Mouse (Mus musculus): ENCODE measurements around the gene S1pr3. TPM values are rescaled to one million over a fixed set of nuclear protein-coding genes. Genes with fewer than 3 reads are reported as not detected.

The S1pr3 gene
- polyA plus RNA-seq, 2 experiments = 0.56 to 0.76 TPM

DNA sequence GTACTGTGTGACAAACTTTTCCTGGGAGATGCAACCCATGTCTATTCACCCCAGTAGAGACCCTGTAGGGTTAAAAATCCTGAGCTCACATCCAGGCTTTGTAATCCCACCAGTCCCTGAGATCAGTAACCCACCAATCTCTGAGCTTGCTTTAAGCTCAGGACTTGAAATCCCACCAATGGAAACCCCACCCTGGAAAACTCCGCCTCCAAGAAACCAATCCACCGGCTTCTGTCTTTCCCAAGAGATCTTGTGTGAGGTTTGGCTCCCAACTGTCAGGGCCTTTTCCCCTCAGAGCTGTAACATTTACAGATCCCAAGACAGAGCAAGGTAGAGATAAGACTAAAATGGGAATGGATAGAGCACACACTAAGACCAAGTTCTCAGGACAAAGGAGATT, 40.1 kb upstream of the S1pr3 start:
- H3K9me3 ChIP-seq (ENCODE audit: control insufficient read depth, low read length) = no peaks in the 10 kb centered on the region
- no peak overlapping the region for H3K9ac ChIP-seq (replicated peaks)
- no peak overlapping the region for H3K27ac ChIP-seq
- no peak overlapping the region for H3K4me3 ChIP-seq (ENCODE audit: insufficient read depth in 1 of 2, low read depth in 2 of 2, low read length in 2 of 2)
- H3K27me3 ChIP-seq (ENCODE audit: control insufficient read depth, insufficient read depth, low read length) = no peaks in the 10 kb centered on the region
- TF ChIP-seq EP300 (IDR thresholded peaks at IDR 0.05; ENCODE audit: low read depth) (no peak), CTCF (IDR thresholded peaks at IDR 0.05; ENCODE audit: low read depth) (no peak)
- DNase-seq (ENCODE audit: low read depth in 3 of 3, low spot score in 3 of 3) (no peak), ATAC-seq (ENCODE audit: insufficient read depth) (no peak)
- no peak overlapping the region for H3K4me2 ChIP-seq (ENCODE audit: low read depth)
- no peaks in the 10 kb centered on the region for H3K36me3 ChIP-seq (replicated peaks; ENCODE audit: control insufficient read depth, insufficient read depth, low read depth)
- WGBS (ENCODE audit: insufficient replicate concordance) = 66% methylated on average over 2 of the region's 2 CpGs
- no peaks in the 10 kb centered on the region for H3K4me1 ChIP-seq (replicated peaks; ENCODE audit: control insufficient read depth in 2 of 2, insufficient read depth in 2 of 2, low read length in 1 of 2)

DNA sequence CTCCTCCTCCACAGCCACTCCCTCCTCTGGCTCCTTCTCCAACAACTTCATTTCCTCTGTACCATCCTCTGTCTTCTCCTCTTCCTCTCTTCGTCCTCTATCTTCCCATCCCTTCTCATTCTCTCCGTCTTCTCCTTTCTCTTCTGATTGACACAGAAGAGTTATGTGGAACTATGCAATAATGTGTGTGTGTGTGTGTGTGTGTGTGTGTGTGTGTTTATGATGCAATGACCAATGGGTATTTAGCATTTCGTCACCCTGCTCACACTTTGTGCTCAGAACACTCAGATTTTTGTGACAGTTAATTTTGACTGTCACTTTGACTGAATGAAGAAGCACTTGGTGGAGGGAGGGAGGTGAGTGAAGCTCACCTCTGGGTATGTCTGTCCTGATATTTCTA, 39.1 kb upstream of the S1pr3 start:
- DNase-seq (ENCODE audit: low read depth in 3 of 3, low spot score in 3 of 3) (no peak), ATAC-seq (ENCODE audit: insufficient read depth) (no peak)
- H3K9ac ChIP-seq (replicated peaks) = no peak overlapping the region
- H3K27ac ChIP-seq = no peak overlapping the region
- H3K4me1 ChIP-seq (replicated peaks; ENCODE audit: control insufficient read depth in 2 of 2, insufficient read depth in 2 of 2, low read length in 1 of 2) = no peaks in the 10 kb centered on the region
- H3K9me3 ChIP-seq (ENCODE audit: control insufficient read depth, low read length) = no peaks in the 10 kb centered on the region
- H3K4me3 ChIP-seq (ENCODE audit: insufficient read depth in 1 of 2, low read depth in 2 of 2, low read length in 2 of 2) = no peak overlapping the region
- TF ChIP-seq CTCF (IDR thresholded peaks at IDR 0.05; ENCODE audit: low read depth) (no peak), EP300 (IDR thresholded peaks at IDR 0.05; ENCODE audit: low read depth) (no peak)
- H3K36me3 ChIP-seq (replicated peaks; ENCODE audit: control insufficient read depth, insufficient read depth, low read depth) = no peaks in the 10 kb centered on the region
- 46% methylated on average over 3 of the region's 3 CpGs for WGBS (ENCODE audit: insufficient replicate concordance)
- no peak overlapping the region for H3K4me2 ChIP-seq (ENCODE audit: low read depth)
- H3K27me3 ChIP-seq (ENCODE audit: control insufficient read depth, insufficient read depth, low read length) = no peaks in the 10 kb centered on the region

DNA sequence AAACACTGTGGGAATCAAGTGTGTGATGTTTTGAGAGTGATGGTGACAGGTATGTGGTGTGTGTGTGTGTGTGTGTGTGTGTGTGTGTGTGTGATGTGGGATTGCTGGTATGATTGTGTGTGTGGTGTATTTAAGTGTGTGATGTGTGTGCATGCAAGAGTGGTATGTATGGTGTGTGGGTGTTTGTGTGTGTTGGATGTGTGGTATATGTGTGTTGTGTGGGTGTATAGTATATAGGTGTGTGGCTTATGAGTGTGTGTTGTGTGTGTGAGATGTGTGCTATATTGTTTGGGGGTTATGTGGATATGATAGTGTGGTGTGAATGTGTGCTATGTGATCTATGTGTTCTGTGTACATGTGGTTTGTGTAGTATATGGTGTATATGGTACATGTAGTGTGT, 35.4 kb upstream of the S1pr3 start:
- no peak overlapping the region for H3K27ac ChIP-seq
- H3K9ac ChIP-seq (replicated peaks) = no peak overlapping the region
- no peak for TF ChIP-seq CTCF (IDR thresholded peaks at IDR 0.05; ENCODE audit: low read depth)
- TF ChIP-seq EP300 (IDR thresholded peaks at IDR 0.05; ENCODE audit: low read depth) = no peak
- no peak overlapping the region for H3K4me2 ChIP-seq (ENCODE audit: low read depth)
- no peaks in the 10 kb centered on the region for H3K9me3 ChIP-seq (ENCODE audit: control insufficient read depth, low read length)
- no peak for DNase-seq (ENCODE audit: low read depth in 3 of 3, low spot score in 3 of 3)
- no peaks in the 10 kb centered on the region for H3K36me3 ChIP-seq (replicated peaks; ENCODE audit: control insufficient read depth, insufficient read depth, low read depth)
- H3K4me1 ChIP-seq (replicated peaks; ENCODE audit: control insufficient read depth in 2 of 2, insufficient read depth in 2 of 2, low read length in 1 of 2) = no peaks in the 10 kb centered on the region
- no peaks in the 10 kb centered on the region for H3K27me3 ChIP-seq (ENCODE audit: control insufficient read depth, insufficient read depth, low read length)
- ATAC-seq (ENCODE audit: insufficient read depth) = no peak
- H3K4me3 ChIP-seq (ENCODE audit: insufficient read depth in 1 of 2, low read depth in 2 of 2, low read length in 2 of 2) = no peak overlapping the region

DNA sequence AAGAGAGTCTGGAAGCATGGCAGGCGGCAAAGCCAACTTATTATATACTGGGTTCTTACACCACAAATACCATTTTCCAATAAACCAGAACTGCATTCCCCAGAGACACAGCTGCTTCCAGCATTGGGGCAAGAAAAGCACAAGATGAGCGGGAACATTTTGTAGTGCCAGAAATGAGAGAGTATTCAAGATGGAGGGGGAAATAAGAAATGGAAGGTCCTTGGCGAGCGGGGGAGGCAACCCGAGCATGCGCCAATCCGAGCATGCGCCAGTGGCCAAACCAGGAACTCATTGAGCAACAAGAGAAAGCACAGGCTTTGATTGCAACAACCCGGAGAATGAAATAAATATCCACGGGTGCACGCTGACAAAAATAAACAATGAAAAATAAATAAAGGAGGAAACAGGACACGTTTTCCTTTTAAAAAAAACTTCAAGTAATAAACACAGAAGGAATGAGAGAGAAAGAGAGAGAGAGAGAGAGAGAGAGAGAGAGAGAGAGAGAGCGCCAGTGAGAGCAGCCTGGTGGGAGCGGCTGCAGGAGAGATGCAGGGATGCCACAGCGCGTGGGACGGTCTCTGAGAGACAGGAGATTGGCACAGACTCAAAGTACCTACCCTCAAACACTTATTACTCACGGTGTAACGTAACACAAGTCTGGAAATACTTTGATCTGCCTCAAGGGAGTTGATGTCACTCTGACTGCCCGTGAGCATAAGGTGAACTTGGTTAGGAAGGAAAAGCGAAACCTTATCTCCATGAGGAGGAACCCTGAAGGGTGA, 34.2 kb upstream of the S1pr3 start:
- WGBS (ENCODE audit: insufficient replicate concordance) = 65% methylated on average over 21 of the region's 21 CpGs
- Histone ChIP-seq H3K9ac (replicated peaks) (no peak overlapping the region), H3K9me3 (ENCODE audit: control insufficient read depth, low read length) (no peaks in the 10 kb centered on the region), H3K4me3 (ENCODE audit: insufficient read depth in 1 of 2, low read depth in 2 of 2, low read length in 2 of 2) (no peak overlapping the region), H3K4me1 (replicated peaks; ENCODE audit: control insufficient read depth in 2 of 2, insufficient read depth in 2 of 2, low read length in 1 of 2) (no peaks in the 10 kb centered on the region), H3K27ac (no peak overlapping the region), H3K27me3 (ENCODE audit: control insufficient read depth, insufficient read depth, low read length) (no peaks in the 10 kb centered on the region), H3K36me3 (replicated peaks; ENCODE audit: control insufficient read depth, insufficient read depth, low read depth) (no peaks in the 10 kb centered on the region), H3K4me2 (ENCODE audit: low read depth) (no peak overlapping the region)
- TF ChIP-seq CTCF (IDR thresholded peaks at IDR 0.05; ENCODE audit: low read depth) = no peak
- no peak for TF ChIP-seq EP300 (IDR thresholded peaks at IDR 0.05; ENCODE audit: low read depth)
- no peak for ATAC-seq (ENCODE audit: insufficient read depth)
- DNase-seq (ENCODE audit: low read depth in 3 of 3, low spot score in 3 of 3) = no peak

DNA sequence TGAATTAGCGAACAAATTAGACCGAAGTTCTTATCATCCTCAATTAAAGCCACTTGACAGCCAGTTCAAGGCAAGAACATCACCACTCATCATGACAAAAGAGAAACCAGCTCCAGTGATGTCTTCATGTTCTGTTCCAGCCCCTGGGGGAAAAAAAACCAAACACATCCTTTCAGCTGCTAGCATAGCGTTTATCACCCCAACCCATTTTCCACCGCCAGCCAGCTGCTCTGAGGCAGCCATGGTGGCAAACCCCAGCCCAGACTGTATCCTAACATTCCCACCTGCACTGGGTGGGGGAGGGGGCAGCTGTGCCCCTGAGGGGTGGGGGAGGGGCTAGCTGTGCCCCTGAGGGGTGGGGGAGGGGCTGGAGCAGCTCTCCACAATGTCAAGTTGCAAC, 30.3 kb upstream of the S1pr3 start:
- H3K4me2 ChIP-seq (ENCODE audit: low read depth) = peak overlapping the region; percentile 18
- no peaks in the 10 kb centered on the region for H3K9me3 ChIP-seq (ENCODE audit: control insufficient read depth, low read length)
- H3K9ac ChIP-seq (replicated peaks) = no peak overlapping the region
- 31% methylated on average over 4 of the region's 4 CpGs for WGBS (ENCODE audit: insufficient replicate concordance)
- H3K4me1 ChIP-seq (replicated peaks; ENCODE audit: control insufficient read depth in 2 of 2, insufficient read depth in 2 of 2, low read length in 1 of 2) = peaks cover 0 to 2% of the 10 kb centered on the region in 2 experiments; a peak in 1 of 4 replicates
- H3K27ac ChIP-seq = no peak overlapping the region
- no peaks in the 10 kb centered on the region for H3K27me3 ChIP-seq (ENCODE audit: control insufficient read depth, insufficient read depth, low read length)
- TF ChIP-seq EP300 (IDR thresholded peaks at IDR 0.05; ENCODE audit: low read depth) (no peak), CTCF (IDR thresholded peaks at IDR 0.05; ENCODE audit: low read depth) (no peak)
- no peak overlapping the region for H3K4me3 ChIP-seq (ENCODE audit: insufficient read depth in 1 of 2, low read depth in 2 of 2, low read length in 2 of 2)
- no peaks in the 10 kb centered on the region for H3K36me3 ChIP-seq (replicated peaks; ENCODE audit: control insufficient read depth, insufficient read depth, low read depth)
- DNase-seq (ENCODE audit: low read depth in 3 of 3, low spot score in 3 of 3) = no peak
- ATAC-seq (ENCODE audit: insufficient read depth) = no peak
